Mouse (Mus musculus) kidney, adult 8-10 months (tissue): ENCODE data around the gene Rmi2.
"Not testable (repeated sequence)": the region's sequence is repeated elsewhere in the genome, so short reads cannot be mapped to it uniquely, and the experiment has no call there.

Experiments
- DNase-seq, 2 experiments: peaks; one replicate each; pipeline ENCODE4 v3.0.0; 2022

The Rmi2 gene

GRCm38 (mm10) chr16:10834911-10835587 lies at the start of gene Rmi2:
TSS of gene Rmi2 (plus strand) at chr16:10835059.
- DNase-seq, result peak; percentile 81

GRCm38 (mm10) chr16:10785371-10786231 lies 49.3 kb upstream of the Rmi2 start, which contains the start of gene Socs1:
TSS of gene Socs1 (minus strand) at chr16:10785536.
- peak; percentile 79 to 84 for DNase-seq

- peak; percentile 77 to 86 for DNase-seq
Observed at GRCm38 (mm10) chr16:10786288-10786687, 48.6 kb upstream of the Rmi2 start.

GRCm38 (mm10) chr16:10786782-10787547 lies 47.9 kb upstream of the Rmi2 start:
- no peak for DNase-seq

DNA sequence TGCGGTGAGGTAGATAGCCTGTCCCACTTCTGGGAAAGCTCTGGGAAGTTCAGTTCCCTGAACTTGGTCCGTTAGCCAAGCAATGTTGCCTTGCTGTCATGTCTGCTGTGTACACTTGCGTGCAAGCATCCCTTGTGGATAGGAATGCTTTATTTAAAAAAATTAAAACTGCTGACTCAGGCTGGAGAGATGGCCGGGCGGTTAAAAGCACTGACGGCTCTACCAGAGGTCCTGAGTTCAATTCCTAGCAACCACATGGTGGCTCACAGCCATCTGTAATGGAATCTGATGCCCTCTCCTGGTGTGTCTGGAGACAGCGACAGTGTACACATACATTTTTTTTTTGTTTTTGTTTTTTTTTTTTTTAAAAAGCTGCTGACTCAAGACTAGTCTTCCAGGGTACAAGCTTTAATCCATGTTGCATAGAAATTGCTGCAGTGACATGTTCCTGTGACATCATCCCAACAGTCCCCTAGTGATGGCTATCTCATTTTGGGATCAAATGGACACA lies 47.3 kb upstream of the Rmi2 start:
- DNase-seq, result no peak

GRCm38 (mm10) chr16:10788271-10788670 lies 46.6 kb upstream of the Rmi2 start, which contains the start of gene Tnp2:
TSS of gene Tnp2 (minus strand) at chr16:10788660.
- DNase-seq, result no peak

- DNase-seq, result no peak
Observed at GRCm38 (mm10) chr16:10788866-10789265, 46.0 kb upstream of the Rmi2 start.

DNA sequence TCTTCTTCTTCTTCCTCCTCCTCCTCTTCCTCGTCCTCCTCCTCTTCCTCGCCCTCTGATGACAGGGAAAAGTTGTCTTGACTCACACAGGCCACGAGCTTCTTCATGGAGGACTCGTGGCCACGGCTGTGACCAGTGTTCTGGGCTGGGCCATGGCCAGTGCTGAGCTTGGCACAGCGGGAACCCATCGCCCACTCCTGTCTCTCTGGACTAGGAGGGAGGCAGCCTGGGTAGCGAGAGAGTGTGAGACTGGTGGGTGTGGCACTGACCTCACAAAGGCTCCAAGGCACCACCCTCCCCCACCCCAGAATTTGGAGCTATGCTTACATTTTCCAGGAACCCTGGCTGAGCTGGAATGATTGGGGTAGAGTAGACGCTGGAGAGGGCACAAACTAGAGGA lies 44.2 kb upstream of the Rmi2 start, which contains the start of gene Prm3:
Gene Prm3 (minus strand): TSS at position 213 of the 400 bp plus-strand sequence.
- DNase-seq, result no peak

- DNase-seq, result no peak
Observed at GRCm38 (mm10) chr16:10796034-10796433, 38.8 kb upstream of the Rmi2 start, which contains the start of gene Prm2. TSS of gene Prm2 (minus strand) at chr16:10796134.

DNA sequence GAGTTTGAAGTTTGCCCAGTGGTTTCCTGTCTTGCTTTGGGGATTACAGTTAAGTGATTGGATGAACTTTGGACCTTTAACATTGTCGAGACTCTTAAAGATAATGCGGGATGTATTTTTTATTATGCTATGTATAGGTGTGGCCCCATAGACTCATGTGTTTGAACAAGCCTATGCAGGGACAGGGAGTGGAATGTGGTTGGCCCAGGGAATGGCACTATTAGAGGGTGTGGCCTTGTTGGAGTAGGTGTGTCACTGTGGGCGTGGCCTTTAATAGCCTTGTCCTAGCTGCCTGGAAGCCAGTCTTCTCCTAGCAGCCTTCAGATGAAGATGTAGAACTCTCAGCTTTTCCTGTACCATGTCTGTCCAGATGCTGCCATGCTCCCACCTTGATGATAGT lies 32.4 kb upstream of the Rmi2 start:
- not testable (repeated sequence) for DNase-seq

DNA sequence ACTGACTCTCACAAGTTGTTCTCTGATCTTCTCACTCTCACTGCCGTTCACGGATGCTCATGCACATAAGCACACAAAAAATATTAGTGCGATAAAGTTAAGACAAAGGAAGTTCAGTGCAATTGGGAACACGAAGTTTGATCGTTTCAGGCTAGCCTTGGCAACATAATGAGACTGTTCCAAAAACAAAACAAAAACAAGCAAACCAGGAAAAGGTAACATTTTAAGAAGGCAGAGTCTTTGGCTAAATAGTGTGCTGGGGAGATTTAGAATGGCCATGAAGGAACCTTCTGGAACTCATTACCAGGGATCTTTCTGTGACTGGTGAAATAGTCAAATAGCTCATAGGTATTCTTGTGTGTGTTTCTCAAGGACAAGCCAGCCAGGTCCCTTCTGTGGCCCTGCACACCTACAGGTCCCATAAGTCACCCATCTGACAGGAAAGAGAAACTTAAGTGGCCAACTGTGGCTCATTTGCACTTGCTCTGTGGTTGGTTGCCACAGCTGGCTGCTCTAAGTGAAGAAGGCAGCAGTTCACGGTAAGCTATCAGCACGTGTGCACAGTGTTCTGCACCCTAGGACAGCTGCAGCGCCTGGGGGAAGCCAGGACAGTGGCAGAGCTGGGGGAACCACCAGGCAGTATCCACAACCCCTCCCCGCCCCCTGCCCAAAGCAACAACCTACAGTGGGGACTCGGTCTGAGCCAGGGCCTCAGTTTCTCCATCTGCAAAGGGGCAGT lies 28.9 kb upstream of the Rmi2 start, which contains the start of gene Prm1:
Gene Prm1 (minus strand): TSS at position 51 of the 739 bp plus-strand sequence.
- DNase-seq, result no peak

DNA sequence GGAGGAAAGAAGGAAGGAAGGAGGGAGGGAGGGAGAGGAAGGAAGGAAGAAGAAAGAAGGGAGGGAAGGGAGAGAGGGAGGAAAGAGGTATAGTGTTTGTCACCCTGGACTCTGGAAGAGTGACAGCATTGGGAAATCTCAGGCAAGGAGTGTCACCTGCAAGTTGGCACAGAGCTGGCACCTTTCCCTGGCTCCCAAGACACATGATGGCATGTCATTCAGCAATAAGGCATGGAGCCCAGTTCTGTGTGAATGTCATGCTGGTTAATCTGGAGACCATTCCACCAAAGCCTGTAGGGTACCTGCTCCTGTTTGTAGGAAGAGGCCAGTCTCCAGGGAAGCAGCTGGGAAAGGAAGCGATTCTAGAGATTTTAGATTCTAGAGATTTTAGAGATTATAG lies 24.5 kb upstream of the Rmi2 start:
- DNase-seq, result no peak

DNA sequence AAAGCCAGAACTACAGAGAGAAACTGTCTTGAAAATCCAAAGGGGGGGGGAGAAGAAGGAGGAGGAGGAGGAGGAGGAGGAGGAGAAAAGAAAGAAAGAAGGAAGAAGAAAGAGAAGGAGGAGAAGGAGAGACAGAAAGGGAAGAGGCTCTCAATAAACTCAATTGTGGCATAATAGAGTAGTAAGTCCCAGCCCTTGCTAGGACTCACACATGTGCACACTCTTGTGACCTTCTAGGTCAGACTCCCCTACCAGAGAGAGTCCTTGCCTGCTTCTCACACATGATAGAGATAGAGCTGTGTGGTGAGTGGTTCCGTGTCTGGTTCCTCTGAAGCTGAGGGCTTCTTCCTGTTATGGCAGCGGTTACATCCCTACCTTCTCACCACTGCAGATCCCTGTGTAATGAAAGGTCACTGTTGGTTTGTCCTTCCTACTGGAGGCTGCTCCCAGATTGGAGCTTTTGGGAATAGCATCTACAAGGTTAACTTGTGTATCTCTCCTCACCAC lies 21.9 kb upstream of the Rmi2 start, which contains the start of gene Gm11172:
Gene Gm11172 (plus strand): TSS at position 51 of the 507 bp plus-strand sequence.
- no peak for DNase-seq

DNA sequence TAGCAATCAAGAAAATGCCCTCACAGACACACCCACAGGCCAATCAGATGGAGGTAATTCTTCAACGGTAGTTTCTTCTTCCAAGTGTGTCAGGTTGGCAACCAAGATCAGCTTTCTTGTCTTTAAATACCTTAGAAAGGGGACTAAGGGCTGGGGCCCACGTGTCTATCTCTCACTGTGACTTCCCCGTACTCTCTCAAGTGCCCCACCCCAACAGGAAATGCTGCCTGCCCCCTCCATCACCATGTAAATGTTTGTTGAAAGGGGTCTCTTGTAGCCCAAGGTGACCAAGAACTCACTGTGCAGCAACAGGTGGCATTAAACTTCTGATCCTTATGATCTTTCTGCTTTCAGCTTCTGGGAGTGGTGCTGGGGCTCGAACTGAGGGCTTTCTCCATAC lies 21.1 kb upstream of the Rmi2 start:
- no peak for DNase-seq

- no peak for DNase-seq
Observed at GRCm38 (mm10) chr16:10814864-10815263, 20.0 kb upstream of the Rmi2 start.

DNA sequence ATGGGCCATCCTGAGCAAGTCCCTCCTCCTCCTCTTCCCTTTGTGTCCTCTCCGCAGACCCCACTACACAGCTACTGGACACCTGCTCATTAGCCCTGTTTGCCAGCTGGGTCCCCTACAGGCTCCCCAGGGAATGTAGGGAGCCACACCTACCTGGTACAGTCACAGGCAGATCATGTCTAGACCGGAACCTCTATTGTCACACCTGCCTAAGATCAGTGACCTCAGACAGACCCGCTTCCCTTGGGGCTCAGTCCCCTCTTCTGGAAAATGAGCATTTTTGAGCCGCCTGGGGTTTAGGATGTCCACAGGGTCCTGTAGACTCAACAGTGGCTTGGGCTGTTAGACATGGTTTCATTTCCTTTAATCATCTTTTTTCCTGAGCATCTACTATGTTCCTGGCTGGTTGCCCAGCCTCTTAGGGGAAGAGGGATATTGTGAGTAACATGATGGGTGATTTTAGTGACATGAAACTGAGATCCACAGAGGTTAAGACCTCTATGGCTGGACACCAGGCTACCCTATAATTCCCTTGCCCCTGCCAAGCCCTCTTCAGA lies 16.2 kb upstream of the Rmi2 start:
- no peak for DNase-seq

DNA sequence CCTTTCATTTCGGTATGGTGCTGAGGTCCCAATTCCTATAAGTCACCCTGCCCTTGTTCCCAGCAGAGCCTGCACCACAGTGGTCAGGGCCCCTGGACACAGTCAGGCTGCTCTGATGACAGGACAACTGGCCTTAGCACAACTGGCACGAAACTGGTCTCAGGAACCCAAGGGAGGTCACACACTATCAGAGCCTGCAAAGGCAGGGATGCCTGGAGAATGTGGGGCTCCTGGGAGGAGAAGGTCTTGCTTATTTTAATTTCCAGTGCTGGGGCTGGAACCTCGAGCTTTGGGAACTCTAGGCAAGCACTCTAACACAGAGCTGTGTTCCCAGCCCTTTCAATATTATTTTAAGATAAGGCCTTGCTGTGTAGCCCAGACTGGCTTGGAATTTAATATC lies 14.9 kb upstream of the Rmi2 start:
- DNase-seq, result no peak

DNA sequence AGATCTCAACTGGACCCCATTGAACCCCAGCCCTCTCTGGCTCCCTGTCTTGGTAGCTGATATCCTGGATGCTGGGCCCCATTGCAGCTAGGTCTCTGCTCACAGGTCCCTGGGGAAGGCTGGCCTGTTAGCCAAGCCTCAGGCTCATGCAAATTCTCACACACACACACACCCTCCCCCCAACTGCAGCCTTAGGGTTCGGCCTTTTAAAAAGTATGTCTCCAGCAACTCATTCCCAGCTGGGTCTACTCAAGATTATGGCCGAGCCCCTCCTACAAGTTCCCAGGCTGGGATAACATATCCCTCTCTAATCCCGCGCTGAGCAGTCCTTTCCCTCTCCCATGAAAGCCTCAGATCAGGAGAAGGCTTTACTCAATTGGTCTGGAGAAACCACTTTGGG lies 13.5 kb upstream of the Rmi2 start:
- DNase-seq, result no peak

GRCm38 (mm10) chr16:10824536-10824935 lies 10.3 kb upstream of the Rmi2 start:
- no peak for DNase-seq

GRCm38 (mm10) chr16:10825840-10826239 lies 9.0 kb upstream of the Rmi2 start:
- no peak for DNase-seq

DNA sequence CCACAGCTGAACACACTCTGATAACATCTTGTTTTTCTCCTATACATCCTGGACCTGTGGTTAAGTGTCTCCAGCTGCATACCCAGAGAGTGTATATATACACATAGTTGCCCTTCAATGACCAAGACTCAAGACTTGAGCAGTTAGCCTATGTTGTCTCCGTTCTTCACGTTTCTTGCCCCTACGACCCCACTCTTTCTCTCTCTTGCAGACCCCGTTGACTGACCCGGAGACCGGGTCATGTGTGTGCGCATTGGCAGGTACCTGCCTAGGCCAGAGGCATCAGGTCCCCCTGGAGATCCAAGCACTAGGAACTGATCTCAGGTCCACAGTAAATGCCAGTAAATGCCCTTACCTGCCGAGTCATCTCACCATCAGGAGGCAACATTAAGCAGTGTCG lies 7.6 kb upstream of the Rmi2 start:
- DNase-seq, result no peak
